Mouse (Mus musculus): Measurements from ENCODE around the gene Syngap1. TPM values are rescaled to one million over a fixed set of nuclear protein-coding genes. Genes with fewer than 3 reads are reported as not detected.

Syngap1 gene
- polyA plus RNA-seq, 1 experiment: 3.0 TPM

DNA sequence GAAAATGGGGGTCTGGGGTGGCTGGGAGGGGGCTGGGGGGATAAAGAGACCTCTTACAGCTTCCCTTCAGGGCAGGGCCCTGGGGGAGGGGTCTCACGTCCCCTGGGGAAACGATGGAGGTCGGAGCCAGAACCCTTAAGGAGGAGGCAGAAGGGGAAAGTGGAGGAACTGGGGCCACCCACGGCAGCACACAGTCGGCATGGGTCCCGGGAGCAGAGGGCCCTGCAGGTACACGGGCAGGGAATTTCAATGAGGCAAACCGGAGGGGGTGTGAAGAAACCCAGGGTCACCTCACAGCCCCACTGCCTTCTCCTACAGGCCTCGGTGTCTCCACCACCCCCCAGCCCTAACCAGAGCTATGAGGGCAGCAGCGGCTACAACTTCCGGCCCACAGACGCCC is 4.6 kb upstream of the Syngap1 start:
- H3K4me3 ChIP-seq (ENCODE audit: insufficient read depth, poor library complexity, severe bottlenecking): no peak overlapping the region
- no peaks in the 10 kb centered on the region for H3K27me3 ChIP-seq (ENCODE audit: control insufficient read depth, insufficient read depth, insufficient read length)
- H3K36me3 ChIP-seq (ENCODE audit: control insufficient read depth, insufficient read depth): peaks cover 28% of the 10 kb centered on the region
- no peak for TF ChIP-seq CTCF (IDR thresholded peaks at IDR 0.05; ENCODE audit: control insufficient read depth, insufficient read depth, insufficient read length)
- TF ChIP-seq FOSL1 (IDR thresholded peaks at IDR 0.05; ENCODE audit: insufficient read depth, low read length, poor library complexity, severe bottlenecking): no peak
- no peak for TF ChIP-seq MYOG (IDR thresholded peaks at IDR 0.05; ENCODE audit: control insufficient read depth, extremely low read depth, insufficient read length)
- TF ChIP-seq USF1 (IDR thresholded peaks at IDR 0.05; ENCODE audit: low read depth): no peak
- no peak for TF ChIP-seq MYOD1 (IDR thresholded peaks at IDR 0.05; ENCODE audit: control insufficient read depth, insufficient read length, low read depth)
- no peak for TF ChIP-seq CEBPB (IDR thresholded peaks at IDR 0.05; ENCODE audit: low read depth)
- TF ChIP-seq MAX (IDR thresholded peaks at IDR 0.05): no peak
- peaks cover 30% of the 10 kb centered on the region for H3K79me2 ChIP-seq (ENCODE audit: control insufficient read depth, insufficient read depth)
- H3K79me3 ChIP-seq (ENCODE audit: low read depth): peaks cover 15% of the 10 kb centered on the region
- no peak overlapping the region for H3ac ChIP-seq (ENCODE audit: control insufficient read depth, insufficient read length, low read depth)

DNA sequence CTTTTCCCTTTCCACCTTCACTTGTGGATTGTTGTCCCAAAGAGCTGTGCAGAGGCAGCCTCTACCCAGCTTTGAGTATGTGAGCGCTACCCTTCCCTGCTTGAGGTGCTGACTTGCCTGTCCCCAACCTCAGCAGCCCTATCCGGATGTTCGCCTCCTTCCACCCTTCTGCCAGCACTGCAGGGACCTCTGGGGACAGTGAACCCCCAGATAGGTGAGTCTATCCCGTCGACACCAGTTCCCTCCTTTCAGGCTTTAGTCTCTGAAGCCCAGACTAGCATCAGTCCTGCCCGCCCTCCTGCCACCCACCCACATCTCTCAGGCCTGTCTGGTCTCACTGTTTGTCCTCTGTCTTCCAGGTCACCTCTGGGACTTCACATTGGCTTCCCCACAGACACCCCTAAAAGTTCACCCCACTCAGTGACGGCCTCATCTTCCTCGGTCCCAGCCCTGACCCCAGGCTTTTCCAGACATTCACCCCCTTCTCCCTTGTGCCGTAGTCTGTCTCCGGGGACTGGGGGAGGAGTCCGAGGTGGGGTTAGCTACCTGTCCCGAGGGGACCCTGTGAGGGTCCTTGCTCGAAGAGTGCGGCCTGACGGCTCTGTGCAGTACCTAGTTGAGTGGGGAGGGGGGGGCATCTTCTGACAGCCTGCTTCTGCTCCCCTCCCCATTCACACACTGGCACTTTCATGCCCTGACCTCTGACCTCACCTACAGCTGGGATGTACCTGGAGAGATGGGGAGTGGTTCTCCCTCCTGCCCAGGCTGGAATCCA is 3.9 kb upstream of the Syngap1 start:
- H3K36me3 ChIP-seq (ENCODE audit: control insufficient read depth, insufficient read depth): peaks cover 25% of the 10 kb centered on the region
- H3K79me3 ChIP-seq (ENCODE audit: low read depth): peaks cover 14% of the 10 kb centered on the region
- no peaks in the 10 kb centered on the region for H3K27me3 ChIP-seq (ENCODE audit: control insufficient read depth, insufficient read depth, insufficient read length)
- peaks cover 30% of the 10 kb centered on the region for H3K79me2 ChIP-seq (ENCODE audit: control insufficient read depth, insufficient read depth)
- no peak for TF ChIP-seq MAX (IDR thresholded peaks at IDR 0.05)
- no peak for TF ChIP-seq MYOG (IDR thresholded peaks at IDR 0.05; ENCODE audit: control insufficient read depth, extremely low read depth, insufficient read length)
- no peak for TF ChIP-seq USF1 (IDR thresholded peaks at IDR 0.05; ENCODE audit: low read depth)
- TF ChIP-seq CTCF (IDR thresholded peaks at IDR 0.05; ENCODE audit: control insufficient read depth, insufficient read depth, insufficient read length): no peak
- no peak for TF ChIP-seq MYOD1 (IDR thresholded peaks at IDR 0.05; ENCODE audit: control insufficient read depth, insufficient read length, low read depth)
- TF ChIP-seq FOSL1 (IDR thresholded peaks at IDR 0.05; ENCODE audit: insufficient read depth, low read length, poor library complexity, severe bottlenecking): no peak
- no peak for TF ChIP-seq CEBPB (IDR thresholded peaks at IDR 0.05; ENCODE audit: low read depth)
- H3ac ChIP-seq (ENCODE audit: control insufficient read depth, insufficient read length, low read depth): no peak overlapping the region
- H3K4me3 ChIP-seq (ENCODE audit: insufficient read depth, poor library complexity, severe bottlenecking): no peak overlapping the region

DNA sequence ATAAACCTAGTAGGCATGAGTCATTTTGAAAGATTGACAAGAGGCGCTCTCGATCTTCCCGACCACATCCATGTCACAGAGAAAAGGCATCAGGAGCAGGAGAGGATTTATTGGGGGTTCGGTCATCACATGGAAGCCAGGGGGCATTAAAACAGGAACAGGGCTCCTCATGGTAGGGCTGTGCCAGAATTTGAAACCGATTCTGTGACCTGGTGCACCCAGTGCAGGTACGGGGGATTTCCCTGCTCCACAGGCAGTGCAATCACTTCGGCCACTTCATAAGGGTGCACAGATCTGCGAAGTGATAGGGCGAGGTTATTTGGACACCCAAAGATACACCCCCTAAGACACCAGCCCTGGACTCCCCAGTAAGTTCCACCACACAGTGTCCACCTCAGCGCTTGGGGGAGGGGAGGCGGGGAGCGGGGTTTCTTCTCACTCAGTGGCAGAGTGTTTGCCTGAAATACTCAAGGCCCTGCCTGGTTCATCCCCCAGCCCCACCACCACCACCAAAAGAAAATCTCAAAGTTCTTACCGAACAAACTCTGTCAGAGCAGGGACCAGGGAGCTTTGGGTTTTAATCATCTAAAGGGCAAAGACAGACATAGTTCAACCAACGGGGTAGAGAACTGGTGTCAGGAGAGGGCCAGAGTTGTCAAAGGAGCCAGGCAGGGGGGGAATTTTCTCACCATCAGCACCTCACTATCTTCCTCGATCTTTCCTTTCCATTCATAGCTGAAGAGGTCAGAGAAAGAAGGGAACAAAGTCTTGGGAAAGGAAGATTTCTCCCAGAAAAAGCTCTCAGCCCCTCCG is 3.0 kb upstream of the Syngap1 start:
- H3K36me3 ChIP-seq (ENCODE audit: control insufficient read depth, insufficient read depth): peaks cover 22% of the 10 kb centered on the region
- peak overlapping the region; percentile 81 for H3ac ChIP-seq (ENCODE audit: control insufficient read depth, insufficient read length, low read depth)
- H3K79me2 ChIP-seq (ENCODE audit: control insufficient read depth, insufficient read depth): peaks cover 30% of the 10 kb centered on the region
- no peak for TF ChIP-seq CTCF (IDR thresholded peaks at IDR 0.05; ENCODE audit: control insufficient read depth, insufficient read depth, insufficient read length)
- no peak for TF ChIP-seq USF1 (IDR thresholded peaks at IDR 0.05; ENCODE audit: low read depth)
- no peak for TF ChIP-seq CEBPB (IDR thresholded peaks at IDR 0.05; ENCODE audit: low read depth)
- no peak for TF ChIP-seq MYOG (IDR thresholded peaks at IDR 0.05; ENCODE audit: control insufficient read depth, extremely low read depth, insufficient read length)
- no peak for TF ChIP-seq FOSL1 (IDR thresholded peaks at IDR 0.05; ENCODE audit: insufficient read depth, low read length, poor library complexity, severe bottlenecking)
- no peak for TF ChIP-seq MAX (IDR thresholded peaks at IDR 0.05)
- H3K4me3 ChIP-seq (ENCODE audit: insufficient read depth, poor library complexity, severe bottlenecking): peak overlapping the region; percentile 68
- H3K27me3 ChIP-seq (ENCODE audit: control insufficient read depth, insufficient read depth, insufficient read length): no peaks in the 10 kb centered on the region
- peaks cover 14% of the 10 kb centered on the region for H3K79me3 ChIP-seq (ENCODE audit: low read depth)

DNA sequence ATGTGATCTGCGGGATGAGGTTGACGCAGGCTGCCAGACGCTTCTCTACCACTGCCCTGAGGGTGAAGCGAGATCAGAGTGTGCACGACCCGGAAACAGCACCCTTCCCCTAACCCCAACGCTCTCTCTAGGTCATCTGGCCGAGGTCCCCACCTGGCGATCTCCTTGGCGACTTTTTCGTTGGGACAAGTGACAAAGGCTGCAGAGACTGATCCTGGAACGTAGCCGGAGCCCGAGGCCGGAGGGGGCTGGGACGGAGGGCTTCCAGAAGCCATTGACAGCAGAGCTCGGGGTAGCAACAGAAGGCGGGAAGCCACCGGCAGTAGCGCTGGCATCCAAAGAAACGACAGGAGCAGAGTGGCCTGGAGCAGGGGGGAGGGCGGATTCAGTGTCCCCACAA is 2.3 kb upstream of the Syngap1 start:
- peak overlapping the region; percentile 68 for H3K4me3 ChIP-seq (ENCODE audit: insufficient read depth, poor library complexity, severe bottlenecking)
- no peak for TF ChIP-seq USF1 (IDR thresholded peaks at IDR 0.05; ENCODE audit: low read depth)
- no peak for TF ChIP-seq MYOD1 (IDR thresholded peaks at IDR 0.05; ENCODE audit: control insufficient read depth, insufficient read length, low read depth)
- no peak for TF ChIP-seq CEBPB (IDR thresholded peaks at IDR 0.05; ENCODE audit: low read depth)
- no peak for TF ChIP-seq CTCF (IDR thresholded peaks at IDR 0.05; ENCODE audit: control insufficient read depth, insufficient read depth, insufficient read length)
- no peak for TF ChIP-seq MAX (IDR thresholded peaks at IDR 0.05)
- TF ChIP-seq FOSL1 (IDR thresholded peaks at IDR 0.05; ENCODE audit: insufficient read depth, low read length, poor library complexity, severe bottlenecking): no peak
- no peak for TF ChIP-seq MYOG (IDR thresholded peaks at IDR 0.05; ENCODE audit: control insufficient read depth, extremely low read depth, insufficient read length)
- H3K27me3 ChIP-seq (ENCODE audit: control insufficient read depth, insufficient read depth, insufficient read length): no peaks in the 10 kb centered on the region
- peaks cover 25% of the 10 kb centered on the region for H3K79me2 ChIP-seq (ENCODE audit: control insufficient read depth, insufficient read depth)
- peak overlapping the region; percentile 81 for H3ac ChIP-seq (ENCODE audit: control insufficient read depth, insufficient read length, low read depth)
- H3K79me3 ChIP-seq (ENCODE audit: low read depth): peaks cover 14% of the 10 kb centered on the region
- peaks cover 22% of the 10 kb centered on the region for H3K36me3 ChIP-seq (ENCODE audit: control insufficient read depth, insufficient read depth)

DNA sequence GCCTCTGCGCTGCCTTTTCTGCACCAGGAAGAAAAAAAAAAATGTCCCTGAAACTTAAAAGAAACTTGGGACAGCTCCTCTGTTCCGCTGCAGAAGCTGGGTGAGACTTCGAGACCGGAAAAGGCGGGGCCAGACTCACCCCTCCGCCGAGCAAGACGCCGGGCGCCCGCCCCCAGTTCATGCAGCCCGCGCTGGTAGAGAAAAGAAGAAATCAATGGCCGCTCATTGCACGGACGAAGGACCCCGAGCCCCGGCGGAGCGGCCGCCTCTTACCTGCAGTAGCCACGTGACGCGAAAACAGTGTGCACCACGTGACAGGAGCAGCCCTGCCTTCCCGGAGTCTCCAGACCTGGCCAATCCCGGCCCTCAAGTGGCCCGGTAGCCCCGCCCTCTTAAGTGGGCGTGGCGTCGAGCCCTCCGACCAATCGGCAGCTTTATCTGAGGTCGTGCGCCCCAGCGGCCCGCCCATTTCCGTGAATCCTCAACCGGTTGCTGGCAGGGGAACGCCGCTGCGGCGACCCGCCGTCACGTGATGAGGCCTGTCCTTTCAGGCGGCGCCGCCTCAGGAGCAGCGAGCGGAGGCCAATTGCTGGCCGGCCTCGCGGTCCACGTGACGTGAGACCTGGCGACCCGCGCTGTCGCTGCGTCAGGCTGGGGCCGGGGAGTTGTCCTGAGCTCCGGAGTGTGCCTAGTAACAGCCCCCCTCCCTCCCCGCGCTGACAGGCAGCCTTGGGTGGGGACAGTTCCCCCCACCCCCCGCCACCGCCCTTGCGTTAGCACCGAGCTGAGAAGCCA is 1.7 kb upstream of the Syngap1 start, which contains the start of gene Cuta:
Gene Cuta (minus strand): TSS at position 392 of the 795 bp plus-strand sequence.
- peaks cover 11% of the 10 kb centered on the region for H3K79me3 ChIP-seq (ENCODE audit: low read depth)
- peaks cover 23% of the 10 kb centered on the region for H3K79me2 ChIP-seq (ENCODE audit: control insufficient read depth, insufficient read depth)
- no peak for TF ChIP-seq CTCF (IDR thresholded peaks at IDR 0.05; ENCODE audit: control insufficient read depth, insufficient read depth, insufficient read length)
- no peak for TF ChIP-seq CEBPB (IDR thresholded peaks at IDR 0.05; ENCODE audit: low read depth)
- no peak for TF ChIP-seq FOSL1 (IDR thresholded peaks at IDR 0.05; ENCODE audit: insufficient read depth, low read length, poor library complexity, severe bottlenecking)
- TF ChIP-seq USF1 (IDR thresholded peaks at IDR 0.05; ENCODE audit: low read depth): peak; percentile 95
- no peak for TF ChIP-seq MYOG (IDR thresholded peaks at IDR 0.05; ENCODE audit: control insufficient read depth, extremely low read depth, insufficient read length)
- TF ChIP-seq MYOD1 (IDR thresholded peaks at IDR 0.05; ENCODE audit: control insufficient read depth, insufficient read length, low read depth): no peak
- TF ChIP-seq MAX (IDR thresholded peaks at IDR 0.05): peak; percentile 29
- no peaks in the 10 kb centered on the region for H3K27me3 ChIP-seq (ENCODE audit: control insufficient read depth, insufficient read depth, insufficient read length)
- H3ac ChIP-seq (ENCODE audit: control insufficient read depth, insufficient read length, low read depth): peak within 1 kb of the TSS; percentile 81
- H3K4me3 ChIP-seq (ENCODE audit: insufficient read depth, poor library complexity, severe bottlenecking): peak within 1 kb of the TSS; percentile 68
- H3K36me3 ChIP-seq (ENCODE audit: control insufficient read depth, insufficient read depth): peaks cover 20% of the 10 kb centered on the region
